ENCODE assay signal across 24 mouse cellular contexts in the genomic region with DNA sequence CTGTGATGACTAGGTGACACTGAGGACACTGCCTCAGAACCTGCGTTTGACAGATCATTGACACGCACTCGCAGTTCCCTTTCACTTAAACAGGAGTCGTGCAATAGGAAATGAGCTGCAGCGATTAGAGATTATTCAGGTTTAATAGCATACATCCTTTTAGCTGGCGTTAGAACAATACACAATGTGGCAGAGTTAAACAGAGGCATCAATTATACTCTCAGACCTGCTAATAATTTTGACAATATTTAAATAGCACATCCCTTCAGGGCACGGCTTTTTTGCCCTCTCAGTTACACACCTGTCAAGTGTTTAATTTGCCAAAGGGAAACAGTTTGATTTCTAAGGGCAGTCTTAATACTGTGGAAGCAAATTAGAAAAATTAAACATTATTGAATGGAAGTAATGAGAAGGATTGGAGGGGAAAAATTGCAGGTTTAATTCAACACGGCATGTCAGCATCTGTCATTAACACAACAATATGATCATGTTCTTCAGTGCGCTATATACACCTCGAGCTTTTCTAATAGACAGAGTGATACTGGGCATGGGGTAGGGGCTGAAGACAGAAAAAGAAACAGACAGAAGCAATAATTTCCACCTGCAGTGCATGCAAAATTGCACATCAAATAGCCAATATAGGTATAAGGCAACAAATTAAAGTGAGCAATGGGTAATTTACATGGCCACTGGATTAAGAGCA. TPM values are rescaled to one million over a fixed set of nuclear protein-coding genes. Genes with fewer than 3 reads are reported as not detected.
DNase-seq lines count a peak whose midpoint lies in the region; ATAC-seq and TF ChIP-seq lines count a peak whose summit lies in the region.
"Had no signal": no experiment of that assay in that cellular context is flagged by ENCODE, and none has a peak within 500 bp of the region (broad histone marks: within the 10 kb centered on the region; RNA-seq: fewer than 3 reads in every experiment).

No protein-coding gene starts in this region.

- DNase-seq in midbrain, embryonic 10.5 days (ENCODE audit: low spot score): no peak
- DNase-seq in forebrain, postnatal 0 days: peak; percentile 48
- DNase-seq in midbrain, embryonic 14.5 days: peak; percentile 52
- DNase-seq in adrenal gland, adult (ENCODE audit: inconsistent age in 2 of 2, low spot score in 1 of 2): no peak
- no peak for DNase-seq in cerebellum, adult 2 months
- DNase-seq in right cerebral cortex, adult 18-20 months: no peak
- DNase-seq: adrenal gland, adult 2 months; B cell, adult 2 months; cerebellum, adult 9-11 months; gastrocnemius, postnatal 25 days; lung, embryonic 14.5 days; lung, postnatal 4 days; right cerebral cortex, postnatal 14 days; spleen, adult 18-20 months; thymus, postnatal 4 days had no signal

- WGBS in midbrain, embryonic 13.5 days: 46% methylated on average over 10 of the region's 10 CpGs
- 87% methylated on average over 10 of the region's 10 CpGs for WGBS in midbrain, embryonic 10.5 days
- 22% methylated on average over 10 of the region's 10 CpGs for WGBS in forebrain, postnatal 0 days
- 29% methylated on average over 10 of the region's 10 CpGs for WGBS in midbrain, embryonic 14.5 days
- WGBS in cerebellum, adult 2 months: 76% methylated on average over 10 of the region's 10 CpGs

- H3K36me3 ChIP-seq in midbrain, embryonic 13.5 days: no peaks in the 10 kb centered on the region
- peaks cover 17% of the 10 kb centered on the region for H3K36me3 ChIP-seq in midbrain, embryonic 10.5 days
- no peaks in the 10 kb centered on the region for H3K36me3 ChIP-seq in forebrain, postnatal 0 days (ENCODE audit: insufficient read depth)
- H3K36me3 ChIP-seq in midbrain, embryonic 14.5 days (ENCODE audit: control insufficient read depth, insufficient read depth, low read length): no peaks in the 10 kb centered on the region
- H3K36me3 ChIP-seq: embryonic facial prominence, embryonic 12.5 days; heart, embryonic 15.5 days; liver, embryonic 12.5 days; neural tube, embryonic 12.5 days had no signal

- no peak overlapping the region for H3K4me3 ChIP-seq in midbrain, embryonic 13.5 days (replicated peaks)
- no peak overlapping the region for H3K4me3 ChIP-seq in midbrain, embryonic 10.5 days
- H3K4me3 ChIP-seq in forebrain, postnatal 0 days (ENCODE audit: low read depth, low read length): no peak overlapping the region
- H3K4me3 ChIP-seq in midbrain, embryonic 14.5 days (replicated peaks; ENCODE audit: low read depth, low read length): no peak overlapping the region
- no peak overlapping the region for H3K4me3 ChIP-seq in cerebellum, adult 2 months (replicated peaks; ENCODE audit: insufficient read depth, low read depth, low read length)
- H3K4me3 ChIP-seq: embryonic facial prominence, embryonic 12.5 days; erythroblast, embryonic 14.5 days; heart, embryonic 15.5 days; kidney, embryonic 15.5 days; limb, embryonic 12.5 days; liver, embryonic 12.5 days; neural tube, embryonic 12.5 days had no signal

- H3K9ac ChIP-seq in midbrain, embryonic 13.5 days (replicated peaks): peak overlapping the region; percentile 42
- no peak overlapping the region for H3K9ac ChIP-seq in forebrain, postnatal 0 days
- no peak overlapping the region for H3K9ac ChIP-seq in midbrain, embryonic 14.5 days (replicated peaks; ENCODE audit: low read length)
- H3K9ac ChIP-seq: embryonic facial prominence, embryonic 12.5 days; heart, embryonic 15.5 days; kidney, embryonic 15.5 days; limb, embryonic 12.5 days; liver, embryonic 12.5 days; lung, embryonic 14.5 days; neural tube, embryonic 12.5 days had no signal

- no peak overlapping the region for H3K27ac ChIP-seq in midbrain, embryonic 13.5 days
- no peak overlapping the region for H3K27ac ChIP-seq in midbrain, embryonic 10.5 days (replicated peaks)
- no peak overlapping the region for H3K27ac ChIP-seq in forebrain, postnatal 0 days (ENCODE audit: low read depth, low read length)
- no peak overlapping the region; the same call in 1 of the 2 replicates for H3K27ac ChIP-seq in midbrain, embryonic 14.5 days (replicated peaks; ENCODE audit: low read depth, low read length)
- no peak overlapping the region for H3K27ac ChIP-seq in cerebellum, adult 2 months (ENCODE audit: insufficient read depth, low read length)
- H3K27ac ChIP-seq: embryonic facial prominence, embryonic 12.5 days; heart, embryonic 15.5 days; kidney, embryonic 15.5 days; limb, embryonic 12.5 days; liver, embryonic 12.5 days; neural tube, embryonic 12.5 days had no signal

- H3K4me2 ChIP-seq in midbrain, embryonic 13.5 days (replicated peaks): peak overlapping the region; percentile 4; the same call in 1 of the 2 replicates
- H3K4me2 ChIP-seq in forebrain, postnatal 0 days (ENCODE audit: low read depth): peak overlapping the region; percentile 13
- peak overlapping the region; percentile 20 for H3K4me2 ChIP-seq in midbrain, embryonic 14.5 days (ENCODE audit: low read length)
- H3K4me2 ChIP-seq: embryonic facial prominence, embryonic 12.5 days; heart, embryonic 15.5 days; kidney, embryonic 15.5 days; limb, embryonic 12.5 days; liver, embryonic 12.5 days; lung, embryonic 14.5 days; neural tube, embryonic 12.5 days had no signal

- TF ChIP-seq POLR2A in cerebellum, adult 2 months (IDR thresholded peaks at IDR 0.05; ENCODE audit: borderline replicate concordance, insufficient read depth, low read length): no peak

- peaks cover 9% of the 10 kb centered on the region for H3K4me1 ChIP-seq in midbrain, embryonic 13.5 days (replicated peaks)
- H3K4me1 ChIP-seq in midbrain, embryonic 10.5 days: no peaks in the 10 kb centered on the region; the same call in 1 of the 2 replicates
- no peaks in the 10 kb centered on the region; the same call in 1 of the 2 replicates for H3K4me1 ChIP-seq in forebrain, postnatal 0 days (ENCODE audit: insufficient read depth)
- no peaks in the 10 kb centered on the region for H3K4me1 ChIP-seq in midbrain, embryonic 14.5 days (ENCODE audit: control insufficient read depth, insufficient read depth, low read length)
- H3K4me1 ChIP-seq in cerebellum, adult 2 months (ENCODE audit: control insufficient read depth, insufficient read depth, low read length): no peaks in the 10 kb centered on the region
- H3K4me1 ChIP-seq: embryonic facial prominence, embryonic 12.5 days; kidney, embryonic 15.5 days; limb, embryonic 12.5 days; liver, embryonic 12.5 days; neural tube, embryonic 12.5 days had no signal

- no peak for TF ChIP-seq CTCF in forebrain, postnatal 0 days (IDR thresholded peaks at IDR 0.05; ENCODE audit: low read depth)
- TF ChIP-seq CTCF in cerebellum, adult 2 months (IDR thresholded peaks at IDR 0.05; ENCODE audit: borderline replicate concordance, insufficient read depth, low read depth, low read length): no peak

- ATAC-seq in midbrain, embryonic 13.5 days: peak; percentile 79
- ATAC-seq in forebrain, postnatal 0 days: peak; percentile 87
- peak; percentile 76 for ATAC-seq in midbrain, embryonic 14.5 days (ENCODE audit: low FRiP score, low TSS enrichment)
- ATAC-seq: intestine, postnatal 0 days; liver, embryonic 12.5 days had no signal

- H3K9me3 ChIP-seq in midbrain, embryonic 13.5 days: no peaks in the 10 kb centered on the region
- H3K9me3 ChIP-seq in midbrain, embryonic 10.5 days (replicated peaks): no peaks in the 10 kb centered on the region
- H3K9me3 ChIP-seq in forebrain, postnatal 0 days (ENCODE audit: low read length): no peaks in the 10 kb centered on the region
- no peaks in the 10 kb centered on the region for H3K9me3 ChIP-seq in midbrain, embryonic 14.5 days (ENCODE audit: control insufficient read depth, low read length)
- H3K9me3 ChIP-seq: embryonic facial prominence, embryonic 12.5 days; heart, embryonic 15.5 days; kidney, embryonic 15.5 days; limb, embryonic 12.5 days; liver, embryonic 12.5 days; neural tube, embryonic 12.5 days had no signal

- H3K27me3 ChIP-seq in midbrain, embryonic 13.5 days: no peaks in the 10 kb centered on the region
- no peaks in the 10 kb centered on the region for H3K27me3 ChIP-seq in midbrain, embryonic 10.5 days (ENCODE audit: low read depth, poor library complexity, severe bottlenecking)
- no peaks in the 10 kb centered on the region for H3K27me3 ChIP-seq in forebrain, postnatal 0 days (ENCODE audit: insufficient read depth, low read length)
- no peaks in the 10 kb centered on the region for H3K27me3 ChIP-seq in midbrain, embryonic 14.5 days (ENCODE audit: control insufficient read depth, insufficient read depth, low read length)
- no peaks in the 10 kb centered on the region for H3K27me3 ChIP-seq in cerebellum, adult 2 months (ENCODE audit: control insufficient read depth, insufficient read depth, low read length)
- H3K27me3 ChIP-seq: embryonic facial prominence, embryonic 12.5 days; heart, embryonic 15.5 days; kidney, embryonic 15.5 days; limb, embryonic 12.5 days; liver, embryonic 12.5 days; neural tube, embryonic 12.5 days had no signal

RNA-seq across cellular contexts. Expression of a gene that starts 27.1 kb away (rescaled TPM):
- 21.9 and 24.7 TPM in 2 replicates for polyA plus RNA-seq in midbrain, embryonic 13.5 days (2015; fragmentation: Nextera tagmentation; extraction: Ambion mirVana)
- 41.2 and 47.2 TPM in 2 replicates for polyA plus RNA-seq in midbrain, embryonic 10.5 days (2016; fragmentation: Nextera tagmentation; extraction: Ambion mirVana)
- 32.3 and 42.7 TPM in 2 replicates for total RNA-seq in forebrain, postnatal 0 days (2014; rRNA removed)
- polyA plus RNA-seq in forebrain, postnatal 0 days (2015; fragmentation: Nextera tagmentation; extraction: Ambion mirVana): 4.3 and 7.4 TPM in 2 replicates
- 13.1 and 21.2 TPM in 2 replicates for polyA plus RNA-seq in midbrain, embryonic 14.5 days (2014; fragmentation: Nextera tagmentation; extraction: Ambion mirVana)
- polyA plus RNA-seq in cerebellum, adult 2 months (2012; rRNA removed): 31.2 and 31.8 TPM in 2 replicates
- polyA plus RNA-seq: erythroblast, embryonic 14.5 days had no signal

Comparison
In these comparisons a context has a peak if more than half of its experiments do, and no peak if none do; other contexts are left out.
1. DNase-seq: peak in forebrain, postnatal 0 days (single experiment) and midbrain, embryonic 14.5 days (single experiment); none in midbrain, embryonic 10.5 days (single experiment), adrenal gland, adult (0 of 2), cerebellum, adult 2 months (0 of 2) and right cerebral cortex, adult 18-20 months (single experiment).
2. Peak in every context shown above with its lines, with median percentiles within 50 percentile points of each other: ATAC-seq and H3K4me2 ChIP-seq.